ENCODE assay signal across 22 mouse cellular contexts in genomic region chr1:130062105-130062504, GRCm38 (mm10).
DNase-seq lines count a peak whose midpoint lies in the region; ATAC-seq and TF ChIP-seq lines count a peak whose summit lies in the region.
"Had no signal": no experiment of that assay in that cellular context is flagged by ENCODE, and none has a peak within 500 bp of the region (broad histone marks: within the 10 kb centered on the region; RNA-seq: fewer than 3 reads in every experiment).

No protein-coding gene starts in this region.

- ATAC-seq in liver, embryonic 11.5 days (replicated peaks; ENCODE audit: low FRiP score), result peak; percentile 84
- peak; percentile 87 for ATAC-seq in liver, embryonic 13.5 days (ENCODE audit: low read depth)
- ATAC-seq in liver, postnatal 0 days, result no peak
- ATAC-seq: activated CD4-positive, CD25-positive, alpha-beta regulatory T cell, adult 4 months; CD4-positive, CD25-positive, alpha-beta regulatory T cell, adult 4 months; forebrain, embryonic 13.5 days; forebrain, postnatal 0 days; Patski had no signal

- TF ChIP-seq CTCF in liver, postnatal 0 days (IDR thresholded peaks at IDR 0.05; ENCODE audit: low read depth), result no peak

- H3K4me2 ChIP-seq in liver, embryonic 11.5 days, result no peak overlapping the region
- no peak overlapping the region for H3K4me2 ChIP-seq in liver, embryonic 13.5 days
- H3K4me2 ChIP-seq in liver, postnatal 0 days (ENCODE audit: low read depth, low read length), result no peak overlapping the region
- H3K4me2 ChIP-seq: forebrain, embryonic 13.5 days; heart, embryonic 13.5 days; hindbrain, embryonic 15.5 days had no signal

- H3K9ac ChIP-seq in liver, embryonic 11.5 days (ENCODE audit: low read depth, low read length), result no peak overlapping the region
- no peak overlapping the region for H3K9ac ChIP-seq in liver, embryonic 13.5 days
- no peak overlapping the region for H3K9ac ChIP-seq in liver, postnatal 0 days (replicated peaks)
- H3K9ac ChIP-seq: forebrain, embryonic 13.5 days; forebrain, postnatal 0 days; heart, embryonic 13.5 days; hindbrain, embryonic 15.5 days had no signal

- H3K36me3 ChIP-seq in liver, embryonic 11.5 days (ENCODE audit: control insufficient read depth, insufficient read depth, low read length), result no peaks in the 10 kb centered on the region
- no peaks in the 10 kb centered on the region for H3K36me3 ChIP-seq in liver, embryonic 13.5 days
- no peaks in the 10 kb centered on the region for H3K36me3 ChIP-seq in liver, postnatal 0 days (replicated peaks; ENCODE audit: insufficient read depth, low read length)
- H3K36me3 ChIP-seq: embryonic facial prominence, embryonic 10.5 days; heart, embryonic 13.5 days; hindbrain, embryonic 15.5 days had no signal

- TF ChIP-seq EP300 in liver, postnatal 0 days (IDR thresholded peaks at IDR 0.05; ENCODE audit: low read depth), result peak; percentile 79

- H3K27me3 ChIP-seq in liver, embryonic 11.5 days (replicated peaks; ENCODE audit: control insufficient read depth, insufficient read depth, low read length), result no peaks in the 10 kb centered on the region
- H3K27me3 ChIP-seq in liver, embryonic 13.5 days, result no peaks in the 10 kb centered on the region
- H3K27me3 ChIP-seq in liver, postnatal 0 days (ENCODE audit: insufficient read depth, low read length), result no peaks in the 10 kb centered on the region
- H3K27me3 ChIP-seq: forebrain, embryonic 13.5 days; heart, embryonic 13.5 days; hindbrain, embryonic 15.5 days; Patski had no signal

- DNase-seq in liver, embryonic 11.5 days (ENCODE audit: low spot score), result no peak
- no peak for DNase-seq in liver
- peak; percentile 2 for DNase-seq in liver, embryonic 13.5 days
- DNase-seq in liver, postnatal 0 days, result no peak
- DNase-seq in left cerebral cortex, adult 8-10 months (ENCODE audit: low spot score in 2 of 2), result no peak
- no peak for DNase-seq in gastrocnemius, postnatal 25 days
- no peak for DNase-seq in right cerebral cortex, postnatal 36 days (ENCODE audit: low spot score in 2 of 2)
- DNase-seq: adrenal gland, postnatal 14 days; B cell, adult 2 months; cerebellum, adult 2 months; cerebellum, postnatal 10 days; forebrain, postnatal 0 days; gastrocnemius, postnatal 36 days; heart, adult 11 months; heart, postnatal 36 days had no signal

- no peaks in the 10 kb centered on the region for H3K9me3 ChIP-seq in liver, embryonic 11.5 days (ENCODE audit: control insufficient read depth, low read length)
- H3K9me3 ChIP-seq in liver, embryonic 13.5 days (replicated peaks), result no peaks in the 10 kb centered on the region
- no peaks in the 10 kb centered on the region for H3K9me3 ChIP-seq in liver, postnatal 0 days (ENCODE audit: low read length)
- H3K9me3 ChIP-seq: embryonic facial prominence, embryonic 10.5 days; forebrain, embryonic 13.5 days; hindbrain, embryonic 15.5 days had no signal

- no peak overlapping the region for H3K4me3 ChIP-seq in liver, embryonic 11.5 days (ENCODE audit: low read depth, low read length)
- no peak overlapping the region for H3K4me3 ChIP-seq in liver, embryonic 13.5 days (replicated peaks)
- no peak overlapping the region for H3K4me3 ChIP-seq in liver, postnatal 0 days (ENCODE audit: low read depth, low read length)
- H3K4me3 ChIP-seq: embryonic facial prominence, embryonic 10.5 days; forebrain, embryonic 13.5 days; heart, embryonic 13.5 days; hindbrain, embryonic 15.5 days had no signal

- H3K27ac ChIP-seq in liver, embryonic 11.5 days (ENCODE audit: low read depth, low read length), result no peak overlapping the region
- no peak overlapping the region for H3K27ac ChIP-seq in liver, embryonic 13.5 days
- H3K27ac ChIP-seq in liver, postnatal 0 days (ENCODE audit: low read depth), result no peak overlapping the region
- H3K27ac ChIP-seq: embryonic facial prominence, embryonic 10.5 days; forebrain, embryonic 13.5 days; heart, embryonic 13.5 days; hindbrain, embryonic 15.5 days had no signal

- H3K4me1 ChIP-seq in liver, embryonic 11.5 days (replicated peaks; ENCODE audit: control insufficient read depth, insufficient read depth, low read length), result no peaks in the 10 kb centered on the region
- H3K4me1 ChIP-seq in liver, embryonic 13.5 days (replicated peaks), result peaks cover 7% of the 10 kb centered on the region; the same call in 1 of the 2 replicates
- H3K4me1 ChIP-seq in liver, postnatal 0 days (ENCODE audit: insufficient read depth), result no peaks in the 10 kb centered on the region
- H3K4me1 ChIP-seq: embryonic facial prominence, embryonic 10.5 days; forebrain, embryonic 13.5 days; heart, embryonic 13.5 days; hindbrain, embryonic 15.5 days had no signal
